Mouse (Mus musculus): ENCODE measurements around the gene Sh3bgrl. TPM values are rescaled to one million over a fixed set of nuclear protein-coding genes. Genes with fewer than 3 reads are reported as not detected.

The Sh3bgrl gene
- polyA plus RNA-seq, 1 experiment from 2014 or later, result 50.9 TPM

DNA sequence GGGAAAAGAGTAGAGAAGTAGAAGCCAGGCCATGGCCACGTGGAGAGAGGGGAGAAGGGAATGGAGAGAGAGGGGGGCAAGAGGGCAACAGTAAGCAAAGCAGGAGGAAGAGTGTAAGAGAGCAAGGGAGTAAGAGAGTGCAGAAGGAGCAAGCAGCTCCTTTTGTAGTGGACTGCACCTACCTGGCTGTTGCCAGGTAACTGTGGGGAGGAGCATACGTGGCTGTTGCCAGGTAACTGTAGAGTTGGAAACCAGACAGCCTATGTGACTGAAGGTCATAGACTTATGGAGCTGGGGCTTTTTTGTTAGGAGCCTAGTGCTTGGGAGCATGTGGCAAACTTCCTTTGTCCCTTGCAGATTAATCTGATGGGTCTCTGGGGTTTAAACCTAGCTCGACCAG lies 80.3 kb downstream of the Sh3bgrl start:
- Histone ChIP-seq H3K36me3 (no peaks in the 10 kb centered on the region), H3K4me1 (replicated peaks) (no peaks in the 10 kb centered on the region), H3K9ac (no peak overlapping the region), H3K4me3 (replicated peaks) (no peak overlapping the region), H3K27ac (no peak overlapping the region), H3K9me3 (replicated peaks) (no peaks in the 10 kb centered on the region), H3K4me2 (no peak overlapping the region), H3K27me3 (no peaks in the 10 kb centered on the region)
- 44% methylated on average over 3 of the region's 3 CpGs for WGBS (ENCODE audit: insufficient replicate concordance)
- DNase-seq (no peak), ATAC-seq (ENCODE audit: low read depth) (no peak)

DNA sequence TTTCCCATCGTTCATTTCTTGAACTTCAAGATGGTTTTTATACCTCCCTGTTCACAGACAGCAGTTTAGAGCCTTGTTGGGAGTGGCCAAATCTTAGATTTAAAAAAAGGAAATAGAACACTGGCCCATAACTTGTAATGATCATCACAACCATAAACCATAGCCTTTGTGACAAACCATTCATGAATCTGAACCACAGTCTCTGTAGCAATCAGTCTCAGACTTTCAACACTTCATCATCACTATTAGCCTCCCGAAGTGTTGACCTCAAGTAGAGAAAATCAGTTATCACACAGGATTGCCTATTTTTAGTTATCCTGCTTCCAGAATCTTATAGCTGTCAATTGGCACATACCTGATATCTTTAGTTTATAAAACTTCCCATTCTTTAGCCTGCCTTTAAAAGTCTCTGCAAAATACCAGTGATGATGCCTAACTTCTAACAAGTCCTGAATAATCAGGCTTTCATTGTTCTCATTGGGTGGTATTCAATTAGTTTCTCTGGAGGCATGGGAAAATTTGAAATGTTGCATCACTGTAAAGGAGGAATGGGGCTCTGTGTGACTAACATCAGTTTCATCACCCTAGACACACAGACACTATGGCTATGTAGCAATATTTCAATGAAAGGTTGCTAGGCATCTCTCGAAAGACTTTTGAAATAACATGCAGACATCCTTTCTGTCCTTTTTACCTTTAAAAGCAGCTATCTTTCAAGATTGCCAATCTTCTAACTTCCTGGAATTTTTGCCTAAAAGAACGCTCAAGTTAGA lies 89.7 kb downstream of the Sh3bgrl start:
- ATAC-seq (ENCODE audit: low read depth), result no peak
- H3K9ac ChIP-seq, result no peak overlapping the region
- DNase-seq, result no peak
- WGBS (ENCODE audit: insufficient replicate concordance), result 49% methylated on average over 4 of the region's 4 CpGs
- no peaks in the 10 kb centered on the region for H3K36me3 ChIP-seq
- no peak overlapping the region for H3K4me2 ChIP-seq
- no peaks in the 10 kb centered on the region for H3K27me3 ChIP-seq
- no peaks in the 10 kb centered on the region for H3K9me3 ChIP-seq (replicated peaks)
- H3K27ac ChIP-seq, result no peak overlapping the region
- H3K4me1 ChIP-seq (replicated peaks), result no peaks in the 10 kb centered on the region
- no peak overlapping the region for H3K4me3 ChIP-seq (replicated peaks)

DNA sequence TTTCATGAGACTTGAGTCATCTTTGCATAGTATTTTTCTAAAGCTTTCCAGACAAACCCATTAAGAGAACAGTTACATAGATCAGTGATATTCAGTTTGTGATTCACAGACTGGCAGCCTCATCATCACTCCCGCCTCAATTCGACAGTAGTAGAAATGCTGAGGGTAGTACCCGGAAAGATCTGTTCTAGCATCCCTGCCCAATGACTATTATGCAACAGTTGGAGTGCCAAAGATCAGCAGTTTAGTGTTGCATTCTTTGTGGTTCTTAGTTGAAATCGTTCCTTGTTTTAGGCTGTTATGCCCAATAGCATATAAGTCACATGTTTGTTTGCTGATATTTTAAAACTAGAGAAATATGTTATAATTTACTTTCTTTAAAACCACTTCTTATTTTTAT lies 94.4 kb downstream of the Sh3bgrl start:
- WGBS (ENCODE audit: insufficient replicate concordance), result 67% methylated on average over 4 of the region's 4 CpGs

DNA sequence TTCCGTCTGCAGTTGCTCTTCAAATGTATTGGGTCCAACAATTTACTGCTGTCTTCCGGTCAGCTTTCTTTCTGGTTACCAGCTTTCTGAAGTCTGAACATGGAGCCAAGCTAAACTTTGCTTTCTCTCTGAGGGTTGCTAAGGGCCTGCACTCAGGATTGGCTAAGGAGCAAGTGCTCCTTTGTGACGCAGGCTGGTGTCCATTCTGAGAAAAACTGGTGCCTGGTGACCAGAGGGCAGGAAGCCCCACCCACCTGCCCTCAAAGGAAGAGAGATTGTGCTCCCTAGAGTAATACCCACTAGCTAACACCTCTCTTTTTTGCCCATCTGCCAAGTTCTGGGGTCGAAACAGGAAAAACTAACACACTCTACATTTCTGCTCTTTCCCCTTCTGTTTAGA lies 95.8 kb downstream of the Sh3bgrl start:
- H3K27me3 ChIP-seq, result no peaks in the 10 kb centered on the region
- 42% methylated on average over 4 of the region's 4 CpGs for WGBS (ENCODE audit: insufficient replicate concordance)
- no peak overlapping the region for H3K4me2 ChIP-seq
- H3K9me3 ChIP-seq (replicated peaks), result no peaks in the 10 kb centered on the region
- no peak overlapping the region for H3K27ac ChIP-seq
- no peaks in the 10 kb centered on the region for H3K4me1 ChIP-seq (replicated peaks)
- ATAC-seq (ENCODE audit: low read depth) (no peak), DNase-seq (no peak)
- H3K9ac ChIP-seq, result no peak overlapping the region
- H3K4me3 ChIP-seq (replicated peaks), result no peak overlapping the region
- no peaks in the 10 kb centered on the region for H3K36me3 ChIP-seq

More for the DNA sequence above, 94.4 kb downstream of the Sh3bgrl start:
- no peak overlapping the region for H3K27ac ChIP-seq
- no peaks in the 10 kb centered on the region for H3K9me3 ChIP-seq (replicated peaks)
- no peak overlapping the region for H3K9ac ChIP-seq
- no peaks in the 10 kb centered on the region for H3K4me1 ChIP-seq (replicated peaks)
- ATAC-seq (ENCODE audit: low read depth) (no peak), DNase-seq (no peak)
- H3K27me3 ChIP-seq, result no peaks in the 10 kb centered on the region
- no peaks in the 10 kb centered on the region for H3K36me3 ChIP-seq
- no peak overlapping the region for H3K4me2 ChIP-seq
- no peak overlapping the region for H3K4me3 ChIP-seq (replicated peaks)

DNA sequence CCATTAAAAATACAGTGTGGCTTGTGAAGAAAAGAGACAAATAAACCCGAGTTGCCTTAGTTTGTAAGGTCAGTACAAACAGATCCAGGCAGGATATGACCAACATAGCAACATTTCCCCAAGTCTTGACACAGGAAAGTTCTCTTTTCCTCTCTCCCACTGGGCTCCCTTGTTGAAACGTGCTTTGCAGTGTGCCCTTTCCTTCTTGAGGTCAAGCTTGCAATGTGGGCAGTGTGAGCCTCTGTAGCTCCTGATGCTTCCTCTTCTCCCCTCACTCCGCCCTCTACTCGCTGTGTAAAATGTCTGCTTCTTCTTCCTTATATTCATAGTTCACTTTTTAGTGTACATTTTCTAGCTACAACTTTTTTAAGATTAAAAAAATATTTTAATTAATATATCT lies 96.3 kb downstream of the Sh3bgrl start:
- Histone ChIP-seq H3K4me1 (replicated peaks) (no peaks in the 10 kb centered on the region), H3K4me2 (no peak overlapping the region), H3K9me3 (replicated peaks) (no peaks in the 10 kb centered on the region), H3K27ac (no peak overlapping the region), H3K9ac (no peak overlapping the region), H3K4me3 (replicated peaks) (no peak overlapping the region), H3K36me3 (no peaks in the 10 kb centered on the region), H3K27me3 (no peaks in the 10 kb centered on the region)
- no peak for DNase-seq
- peak; percentile 34; the same call in 1 of the 2 replicates for ATAC-seq (ENCODE audit: low read depth)
- 35% methylated on average over 4 of the region's 4 CpGs for WGBS (ENCODE audit: insufficient replicate concordance)

DNA sequence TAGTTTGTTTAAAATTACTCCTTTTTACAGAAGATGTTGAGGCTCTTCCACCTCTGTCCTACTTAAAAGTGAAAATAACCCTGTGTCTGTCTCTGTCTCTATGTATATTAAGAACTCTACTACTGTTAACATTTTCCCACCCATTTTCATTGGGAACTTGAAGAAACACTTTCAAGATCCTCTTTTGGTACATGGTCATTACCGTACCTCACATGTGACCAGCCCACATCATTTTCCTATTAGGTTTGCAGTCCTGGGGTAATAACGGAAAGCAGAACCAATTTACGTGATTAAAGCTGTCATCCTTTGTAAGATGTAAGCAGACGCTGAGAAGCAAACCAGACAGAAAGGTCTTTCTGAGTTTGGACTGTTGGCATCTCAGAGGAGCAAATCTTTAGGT lies 101.3 kb downstream of the Sh3bgrl start, which contains the start of gene Gm6377:
Gm6377 (plus strand) TSS at position 289 of the 400 bp plus-strand sequence.
- Histone ChIP-seq H3K27ac (no peak within 1 kb of the TSS), H3K27me3 (no peaks in the 10 kb centered on the region), H3K9me3 (replicated peaks) (no peaks in the 10 kb centered on the region), H3K4me3 (replicated peaks) (no peak within 1 kb of the TSS), H3K4me1 (replicated peaks) (no peaks in the 10 kb centered on the region), H3K9ac (no peak within 1 kb of the TSS), H3K36me3 (no peaks in the 10 kb centered on the region), H3K4me2 (no peak within 1 kb of the TSS)
- no peak for ATAC-seq (ENCODE audit: low read depth)
- DNase-seq, result no peak
- 64% methylated on average over 4 of the region's 4 CpGs for WGBS (ENCODE audit: insufficient replicate concordance)

DNA sequence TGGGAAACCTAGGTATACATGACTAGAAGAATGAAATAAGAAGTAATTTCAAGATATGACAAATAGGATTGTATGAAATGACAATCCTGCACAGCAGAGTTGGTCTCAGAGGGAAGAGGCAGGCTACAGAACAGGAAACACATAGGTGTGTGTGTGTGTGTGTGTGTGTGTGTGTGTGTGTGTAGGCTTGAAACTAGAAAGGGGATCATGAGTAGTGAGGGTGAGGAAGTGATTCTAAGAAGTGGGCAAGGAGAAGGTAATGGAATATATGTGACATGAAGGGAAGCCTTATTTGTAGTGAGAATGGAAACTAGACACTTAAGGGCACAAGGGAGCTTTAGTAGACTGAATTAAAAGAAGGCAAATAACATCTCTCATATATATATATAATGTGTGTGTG lies 112.7 kb downstream of the Sh3bgrl start:
- Histone ChIP-seq H3K4me1 (replicated peaks) (no peaks in the 10 kb centered on the region), H3K9me3 (replicated peaks) (no peaks in the 10 kb centered on the region)
- no peak for ATAC-seq (ENCODE audit: low read depth)

DNA sequence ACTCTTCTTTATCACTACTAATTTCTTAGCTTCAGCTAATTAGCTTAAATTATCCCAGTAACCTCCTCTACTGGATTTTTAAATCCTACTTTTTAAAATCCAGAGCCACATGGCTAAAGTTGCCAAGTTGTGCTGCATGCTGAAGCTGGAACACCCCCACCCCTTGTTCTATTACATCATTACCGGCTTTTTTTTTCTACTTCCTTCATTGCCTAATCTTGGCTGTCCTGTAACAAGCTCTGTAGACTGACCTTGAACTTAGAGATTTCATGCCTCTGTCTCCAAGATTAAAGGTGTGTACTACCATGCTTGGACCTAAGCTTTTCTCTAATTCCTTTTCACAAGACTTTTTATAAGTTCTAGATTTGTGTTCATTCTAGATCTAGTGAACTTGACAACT lies 133.6 kb downstream of the Sh3bgrl start:
- ATAC-seq (ENCODE audit: low read depth), result no peak
- no peak for DNase-seq
- Histone ChIP-seq H3K4me3 (replicated peaks) (no peak overlapping the region), H3K9ac (no peak overlapping the region), H3K4me2 (no peak overlapping the region), H3K27me3 (no peaks in the 10 kb centered on the region), H3K4me1 (replicated peaks) (no peaks in the 10 kb centered on the region), H3K27ac (no peak overlapping the region), H3K9me3 (replicated peaks) (no peaks in the 10 kb centered on the region), H3K36me3 (no peaks in the 10 kb centered on the region)
- WGBS (ENCODE audit: insufficient replicate concordance), result 77% methylated on average over 1 of the region's 1 CpGs

More for the DNA sequence above, 112.7 kb downstream of the Sh3bgrl start:
- H3K4me2 ChIP-seq, result no peak overlapping the region
- no peak overlapping the region for H3K4me3 ChIP-seq (replicated peaks)
- no peaks in the 10 kb centered on the region for H3K27me3 ChIP-seq
- H3K27ac ChIP-seq, result no peak overlapping the region
- H3K9ac ChIP-seq, result no peak overlapping the region
- no peak for DNase-seq
- no peaks in the 10 kb centered on the region for H3K36me3 ChIP-seq

DNA sequence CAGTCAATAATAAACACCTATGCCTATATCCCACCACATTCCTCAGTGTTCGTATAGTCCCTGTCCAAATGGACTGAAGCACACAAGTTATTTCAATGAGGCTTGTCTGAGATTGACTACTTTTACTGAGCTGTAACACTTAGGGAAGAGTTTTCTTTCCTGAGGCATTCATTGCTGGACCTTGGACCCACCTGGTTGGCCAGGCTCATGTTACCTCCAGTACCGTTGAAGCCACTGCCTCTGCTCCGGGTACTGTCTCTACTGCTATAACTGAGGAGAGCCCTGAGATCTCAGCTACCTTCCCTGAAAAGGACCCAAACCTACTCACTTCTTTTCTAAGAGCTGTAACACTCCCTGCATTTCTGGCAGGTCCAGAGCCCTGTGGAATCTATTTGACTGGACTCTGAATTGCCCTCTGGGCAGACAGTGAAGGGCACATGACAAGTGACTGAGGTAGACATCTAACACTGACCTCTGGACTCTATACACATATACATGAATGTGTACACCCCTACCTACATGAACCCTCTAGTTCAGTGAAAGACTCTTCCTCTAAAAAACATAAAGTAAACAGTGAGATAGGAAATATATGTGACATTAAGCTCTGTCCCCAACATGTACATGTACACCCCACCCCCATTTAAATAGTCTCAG lies 140.3 kb downstream of the Sh3bgrl start:
- Histone ChIP-seq H3K4me2 (no peak overlapping the region), H3K27me3 (no peaks in the 10 kb centered on the region), H3K36me3 (no peaks in the 10 kb centered on the region), H3K27ac (no peak overlapping the region), H3K9ac (no peak overlapping the region), H3K9me3 (replicated peaks) (no peaks in the 10 kb centered on the region), H3K4me3 (replicated peaks) (no peak overlapping the region), H3K4me1 (replicated peaks) (no peaks in the 10 kb centered on the region)
- DNase-seq (no peak), ATAC-seq (ENCODE audit: low read depth) (peak; percentile 55; the same call in 1 of the 2 replicates)
- 71% methylated on average over 3 of the region's 3 CpGs for WGBS (ENCODE audit: insufficient replicate concordance)

DNA sequence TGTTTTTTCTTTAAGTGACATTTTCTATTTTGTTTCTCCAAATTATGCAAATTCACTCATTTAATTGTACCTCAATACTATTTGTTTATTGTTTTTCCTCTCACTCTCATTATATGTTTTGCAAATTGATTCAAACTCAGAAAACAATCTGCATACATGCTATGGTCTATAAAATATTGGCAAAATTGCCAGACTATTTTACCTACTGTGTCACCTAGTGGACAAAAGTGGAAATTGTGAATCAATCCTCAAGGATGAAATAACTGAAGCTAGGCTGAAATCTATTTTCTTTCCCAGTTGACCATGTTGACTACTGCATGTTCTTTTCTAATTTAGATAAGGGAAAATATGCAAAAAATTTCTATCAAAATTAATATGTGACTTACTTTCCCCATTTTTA lies 143.0 kb downstream of the Sh3bgrl start:
- Histone ChIP-seq H3K27me3 (no peaks in the 10 kb centered on the region), H3K36me3 (no peaks in the 10 kb centered on the region), H3K9me3 (replicated peaks) (no peaks in the 10 kb centered on the region), H3K4me2 (no peak overlapping the region), H3K9ac (no peak overlapping the region), H3K4me1 (replicated peaks) (no peaks in the 10 kb centered on the region), H3K27ac (no peak overlapping the region), H3K4me3 (replicated peaks) (no peak overlapping the region)
- DNase-seq (no peak), ATAC-seq (ENCODE audit: low read depth) (no peak)
